Mouse (Mus musculus) CH12.LX (cell line): ENCODE data around the gene Mme. TPM values are rescaled to one million over a fixed set of nuclear protein-coding genes. Genes with fewer than 3 reads are reported as not detected.

ENCODE experiments used
- DNase-seq: peaks from one replicate; pipeline ENCODE4 v3.0.0-alpha.2; 2013; ENCODE audit errors: extremely low read depth
- H3K27ac ChIP-seq: 2 replicates; pipeline ENCODE4 v1.5.1; 2012; ENCODE audit warnings: low read depth, mild to moderate bottlenecking, control low read depth, moderate library complexity; ENCODE audit not compliant: insufficient read depth
- H3K27me3 ChIP-seq: replicated peaks from 2 replicates; pipeline ENCODE3; 2012; ENCODE audit warnings: inconsistent platforms
- H3K36me3 ChIP-seq, 2 experiments: replicated peaks in 1 of 2; 2 replicates each; pipeline versions ENCODE3 to v1.6.1; 2012; ENCODE audit warnings: inconsistent platforms in 1 of 2, low read length in 1 of 2, mild to moderate bottlenecking in 1 of 2, mixed read lengths in 1 of 2, moderate library complexity in 1 of 2; ENCODE audit not compliant: control insufficient read depth in 1 of 2, insufficient read depth in 1 of 2
- H3K4me1 ChIP-seq, 2 experiments: 2 replicates each; pipeline ENCODE4 v1.6.1; 2012; ENCODE audit warnings: inconsistent platforms in 1 of 2, moderate library complexity in 1 of 2; ENCODE audit not compliant: insufficient read depth in 2 of 2, control insufficient read depth in 1 of 2
- H3K4me2 ChIP-seq: 2 replicates; pipeline ENCODE4 v1.6.1; 2012; ENCODE audit warnings: low read depth, mild to moderate bottlenecking, control low read depth; ENCODE audit not compliant: poor library complexity, insufficient read depth, severe bottlenecking
- H3K4me3 ChIP-seq, 3 experiments: fragments of 150-350 bp in 1 of 3; sonication (generic) in 1 of 3; replicated peaks in 1 of 3; 2 replicates each; pipeline versions ENCODE3 to v1.5.1; 2011 to 2012; ENCODE audit warnings: low read depth in 2 of 3, low read length in 2 of 3, mild to moderate bottlenecking in 2 of 3, moderate library complexity in 2 of 3, control low read depth in 1 of 3, improper control_type of control experiment in 1 of 3, inconsistent platforms in 1 of 3, mixed read lengths in 1 of 3; ENCODE audit not compliant: poor library complexity in 1 of 3
- H3K79me2 ChIP-seq: replicated peaks from 2 replicates; pipeline ENCODE4 v1.6.1; 2012; ENCODE audit warnings: mild to moderate bottlenecking, moderate library complexity; ENCODE audit not compliant: control insufficient read depth, poor library complexity, insufficient read depth, severe bottlenecking; ENCODE audit errors: extremely low read depth
- H3K9ac ChIP-seq: 2 replicates; pipeline ENCODE4 v1.6.1; 2012; ENCODE audit warnings: low read depth, mild to moderate bottlenecking, control low read depth, moderate library complexity; ENCODE audit not compliant: insufficient read depth
- H3K9me3 ChIP-seq: replicated peaks from 2 replicates; pipeline ENCODE3; 2012; ENCODE audit warnings: low read length, inconsistent platforms, mixed read lengths
- BHLHE40 ChIP-seq: IDR thresholded peaks from 2 replicates; pipeline ENCODE4 v1.6.1; 2011; ENCODE audit warnings: mild to moderate bottlenecking, low read depth, low read length, improper control_type of control experiment
- CHD1 ChIP-seq: IDR thresholded peaks from 2 replicates; pipeline ENCODE4 v1.6.1; 2012; ENCODE audit warnings: low read depth, low read length, improper control_type of control experiment, inconsistent platforms
- E2F4 ChIP-seq: IDR thresholded peaks from 2 replicates; pipeline ENCODE4 v1.6.1; 2011; ENCODE audit warnings: low read depth, low read length, improper control_type of control experiment; ENCODE audit not compliant: insufficient replicate concordance
- EP300 ChIP-seq: IDR thresholded peaks from 2 replicates; pipeline ENCODE4 v1.6.1; 2011; ENCODE audit warnings: low read length, improper control_type of control experiment
- GABPA ChIP-seq: IDR thresholded peaks from 2 replicates; pipeline ENCODE4 v1.6.1; 2012; ENCODE audit warnings: low read depth, low read length, improper control_type of control experiment, inconsistent platforms; ENCODE audit not compliant: insufficient replicate concordance
- IRF4 ChIP-seq: IDR thresholded peaks from 2 replicates; pipeline ENCODE4 v1.6.1; 2014; ENCODE audit warnings: low read depth, mild to moderate bottlenecking, inconsistent platforms, low read length, improper control_type of control experiment
- JUN ChIP-seq: IDR thresholded peaks from 2 replicates; pipeline ENCODE4 v1.6.1; 2011; ENCODE audit warnings: low read depth, mild to moderate bottlenecking, low read length, improper control_type of control experiment, moderate library complexity; ENCODE audit not compliant: insufficient read depth
- JUND ChIP-seq: conservative IDR thresholded peaks from 2 replicates; pipeline ENCODE4 v1.6.1; 2011; ENCODE audit warnings: low read depth, low read length, improper control_type of control experiment
- KAT2A ChIP-seq: IDR thresholded peaks from 2 replicates; pipeline ENCODE4 v1.6.1; 2012; ENCODE audit warnings: low read length, improper control_type of control experiment, inconsistent platforms; ENCODE audit not compliant: insufficient replicate concordance
- MAZ ChIP-seq: IDR thresholded peaks from 2 replicates; pipeline ENCODE4 v1.6.1; 2012; ENCODE audit warnings: low read depth, mild to moderate bottlenecking, inconsistent platforms, low read length, improper control_type of control experiment, moderate library complexity
- MEF2A ChIP-seq: IDR thresholded peaks from 2 replicates; pipeline ENCODE4 v1.6.1; 2014; ENCODE audit warnings: low read depth, mild to moderate bottlenecking, inconsistent platforms, low read length, improper control_type of control experiment, borderline replicate concordance
- NELFE ChIP-seq: IDR thresholded peaks from 2 replicates; pipeline ENCODE4 v1.6.1; 2011; ENCODE audit warnings: low read depth, low read length, improper control_type of control experiment
- PAX5 ChIP-seq: IDR thresholded peaks from 2 replicates; pipeline ENCODE4 v1.6.1; 2012; ENCODE audit warnings: low read length, inconsistent platforms, mixed read lengths
- POLR2A ChIP-seq: IDR thresholded peaks from 2 replicates; pipeline ENCODE4 v1.6.1; 2011; ENCODE audit warnings: low read depth, mild to moderate bottlenecking, improper control_type of control experiment, low read length
- POLR2AphosphoS2 ChIP-seq: IDR thresholded peaks from 2 replicates; pipeline ENCODE4 v1.6.1; 2011; ENCODE audit warnings: low read depth, low read length, improper control_type of control experiment
- RAD21 ChIP-seq: IDR thresholded peaks from 2 replicates; pipeline ENCODE4 v1.6.1; 2011; ENCODE audit warnings: low read depth, mild to moderate bottlenecking, low read length, improper control_type of control experiment, moderate library complexity
- SIN3A ChIP-seq: IDR thresholded peaks from 2 replicates; pipeline ENCODE4 v1.6.1; 2012; ENCODE audit warnings: low read length, improper control_type of control experiment, inconsistent platforms
- SMC3 ChIP-seq: IDR thresholded peaks from 2 replicates; pipeline ENCODE4 v1.6.1; 2011; ENCODE audit warnings: low read depth, low read length, improper control_type of control experiment
- TBP ChIP-seq: conservative IDR thresholded peaks from 2 replicates; pipeline ENCODE4 v1.6.1; 2011; ENCODE audit warnings: low read depth, low read length, improper control_type of control experiment
- ZC3H11A ChIP-seq: IDR thresholded peaks from 2 replicates; pipeline ENCODE4 v1.6.1; 2012; ENCODE audit warnings: low read depth, mild to moderate bottlenecking, inconsistent platforms, low read length, improper control_type of control experiment
- ZKSCAN1 ChIP-seq: IDR thresholded peaks from 2 replicates; pipeline ENCODE4 v1.6.1; 2012; ENCODE audit warnings: low read depth, inconsistent platforms, low read length, improper control_type of control experiment, borderline replicate concordance
- ZNF384 ChIP-seq: IDR thresholded peaks from 2 replicates; pipeline ENCODE4 v1.6.1; 2012; ENCODE audit warnings: low read depth, low read length, improper control_type of control experiment, inconsistent platforms
- dilution Hi-C: fragments of 300-500 bp; cut with MboI; formaldehyde crosslinking; loops from 2 replicates; pipeline ENCODE4 v1.14.3; 2020; ENCODE audit warnings: low sequenced_read_pairs; ENCODE audit not compliant: extremely low pct_unique_long_range_greater_than_20kb, extremely low pct_ligation_motif_present
- in situ Hi-C: fragments of 300-500 bp; cut with MboI; formaldehyde crosslinking; loops from 3 replicates; pipeline ENCODE4 v1.14.3; 2019; ENCODE audit warnings: low sequenced_read_pairs, low pct_ligation_motif_present, low pct_unique_long_range_greater_than_20kb, mixed read lengths
- polyA plus RNA-seq: library from polyadenylated mRNA; unstranded; fragments of >175 nt; gene quantifications from 2 replicates; pipeline ENCODE4 v1.2.1, GENCODE M21; 2012; ENCODE audit warnings: low read depth; ENCODE audit not compliant: insufficient read length
- total RNA-seq, 2 experiments: library from RNA; depleted of rRNA; stranded (reverse); fragments of 300-350 nt in 1 of 2; fragments of >200 nt in 1 of 2; gene quantifications; 2 replicates each; pipeline ENCODE4 v1.2.3; 2012 to 2014

Gene Mme
- total and polyA plus RNA-seq, 3 experiments, result not detected

DNA sequence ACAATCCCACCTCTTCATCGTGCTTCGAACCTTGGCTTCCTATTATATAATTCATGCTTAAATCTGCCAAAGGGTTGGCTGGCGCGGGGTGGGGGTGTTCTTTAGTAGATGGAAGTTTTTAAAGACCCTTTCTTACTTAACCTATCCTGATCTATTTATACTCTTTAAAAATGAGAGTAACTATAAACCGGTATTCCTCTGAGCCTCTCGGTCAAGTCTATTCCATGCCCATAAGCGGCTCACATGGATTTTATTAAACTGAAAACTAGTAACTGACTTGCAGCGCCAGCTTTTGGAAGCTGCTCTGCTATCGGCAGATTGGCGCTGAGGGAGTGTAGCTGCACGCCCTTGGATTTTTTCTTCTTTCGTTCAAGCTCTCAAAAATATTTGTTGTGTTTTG lies 55.1 kb downstream of the Mme start:
- Histone ChIP-seq H3K4me2 (no peak overlapping the region), H3K4me3 (no peak overlapping the region), H3K79me2 (no peaks in the 10 kb centered on the region), H3K9me3 (peaks cover 21% of the 10 kb centered on the region), H3K27me3 (no peaks in the 10 kb centered on the region), H3K4me1 (no peaks in the 10 kb centered on the region), H3K27ac (no peak overlapping the region), H3K36me3 (no peaks in the 10 kb centered on the region), H3K9ac (no peak overlapping the region)
- dilution Hi-C loops (no loop called here), in situ Hi-C loops (no loop called here)
- TF ChIP-seq ZKSCAN1, result no peak
- TF ChIP-seq BHLHE40, result no peak
- TF ChIP-seq SMC3, result no peak
- no peak for TF ChIP-seq IRF4
- no peak for TF ChIP-seq POLR2AphosphoS2
- TF ChIP-seq CHD1, result no peak
- no peak for TF ChIP-seq RAD21
- no peak for TF ChIP-seq TBP
- no peak for TF ChIP-seq ZC3H11A
- TF ChIP-seq PAX5, result no peak
- TF ChIP-seq GABPA, result no peak
- TF ChIP-seq EP300, result no peak
- no peak for TF ChIP-seq SIN3A
- no peak for TF ChIP-seq POLR2A
- no peak for DNase-seq

DNA sequence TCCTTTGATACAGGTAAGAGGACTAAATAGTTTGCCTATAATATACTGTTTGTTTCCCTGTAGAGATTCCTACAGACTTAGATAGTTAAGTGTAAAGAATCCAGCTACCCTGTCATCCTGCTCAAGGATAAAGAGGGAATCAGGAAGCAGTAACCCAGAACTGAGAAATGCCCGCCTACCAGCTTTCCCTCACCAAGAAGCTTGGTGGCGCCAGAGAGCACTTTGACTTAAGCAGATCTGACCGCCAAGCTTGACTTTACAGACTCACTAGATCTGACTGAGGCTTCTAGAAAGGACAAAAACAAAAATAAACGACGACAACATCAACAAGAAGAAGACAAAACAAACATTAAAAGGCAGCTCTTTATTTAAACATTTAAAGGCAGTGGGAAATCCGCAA lies 56.5 kb downstream of the Mme start:
- TF ChIP-seq NELFE (no peak), PAX5 (no peak), MAZ (no peak), E2F4 (no peak), KAT2A (no peak), MEF2A (no peak), JUND (no peak), ZNF384 (no peak), ZC3H11A (no peak), POLR2A (no peak), JUN (no peak)
- H3K27ac ChIP-seq, result no peak overlapping the region
- H3K79me2 ChIP-seq, result no peaks in the 10 kb centered on the region
- no peaks in the 10 kb centered on the region for H3K36me3 ChIP-seq
- dilution Hi-C loops, result no loop called here
- no peaks in the 10 kb centered on the region for H3K27me3 ChIP-seq
- DNase-seq, result peak; percentile 7
- no peak overlapping the region for H3K9ac ChIP-seq
- no peak overlapping the region for H3K4me2 ChIP-seq
- peaks cover 22% of the 10 kb centered on the region for H3K9me3 ChIP-seq
- in situ Hi-C loops, result no loop called here
- no peak overlapping the region for H3K4me3 ChIP-seq
- no peaks in the 10 kb centered on the region for H3K4me1 ChIP-seq
